Mouse (Mus musculus) testis, postnatal 14 days (tissue): Measurements from ENCODE around the gene Kcnk15.

ENCODE experiments used
- DNase-seq: peaks from one replicate; pipeline ENCODE4 v3.0.0; 2021; ENCODE audit warnings: low spot score

The Kcnk15 gene

GRCm38 (mm10) chr2:163875484-163875883 lies 22.0 kb downstream of the Kcnk15 start:
- DNase-seq = no peak

- DNase-seq = no peak
Observed at GRCm38 (mm10) chr2:163876830-163877498, 23.5 kb downstream of the Kcnk15 start.

- no peak for DNase-seq
Observed at GRCm38 (mm10) chr2:163880891-163881290, 27.4 kb downstream of the Kcnk15 start.

GRCm38 (mm10) chr2:163882859-163883652 lies 29.6 kb downstream of the Kcnk15 start:
- DNase-seq = no peak

GRCm38 (mm10) chr2:163889411-163889810 lies 36.0 kb downstream of the Kcnk15 start:
- no peak for DNase-seq

GRCm38 (mm10) chr2:163890586-163890985 lies 37.1 kb downstream of the Kcnk15 start:
- no peak for DNase-seq

- no peak for DNase-seq
Observed at GRCm38 (mm10) chr2:163891271-163891670, 37.8 kb downstream of the Kcnk15 start.

GRCm38 (mm10) chr2:163893446-163894370 lies 40.3 kb downstream of the Kcnk15 start:
- DNase-seq = no peak

- no peak for DNase-seq
Observed at GRCm38 (mm10) chr2:163895156-163895555, 41.7 kb downstream of the Kcnk15 start.

- no peak for DNase-seq
Observed at GRCm38 (mm10) chr2:163897026-163897425, 43.6 kb downstream of the Kcnk15 start.

GRCm38 (mm10) chr2:163897988-163898535 lies 44.6 kb downstream of the Kcnk15 start:
- peak; percentile 34 for DNase-seq

- DNase-seq = no peak
Observed at GRCm38 (mm10) chr2:163899910-163900411, 46.5 kb downstream of the Kcnk15 start.

- peak; percentile 25 for DNase-seq
Observed at GRCm38 (mm10) chr2:163901043-163901442, 47.6 kb downstream of the Kcnk15 start.

- no peak for DNase-seq
Observed at GRCm38 (mm10) chr2:163902448-163902847, 49.0 kb downstream of the Kcnk15 start.

- DNase-seq = no peak
Observed at GRCm38 (mm10) chr2:163903461-163903860, 50.0 kb downstream of the Kcnk15 start.

GRCm38 (mm10) chr2:163904323-163904722 lies 50.9 kb downstream of the Kcnk15 start:
- DNase-seq = no peak

GRCm38 (mm10) chr2:163907131-163907530 lies 53.7 kb downstream of the Kcnk15 start:
- DNase-seq = no peak
